Mouse (Mus musculus): Measurements from ENCODE around the gene Nr5a2.

- TF ChIP-seq EP300 (IDR thresholded peaks at IDR 0.05; ENCODE audit: low read depth) (no peak), CTCF (IDR thresholded peaks at IDR 0.05; ENCODE audit: low read depth) (no peak)
Observed at GRCm38 (mm10) chr1:136926026-136926425, 34.2 kb downstream of the Nr5a2 start.

All from heart, postnatal 0 days (tissue).